Mouse (Mus musculus) R1 (cell line): ENCODE measurements at regions not wholly inside any gene's neighbourhood (a gene's known extent, or its start where the extent isn't known, plus 50 kb on each side); places are given as distances from the start of the nearest gene placed in this dataset.

Experiments used
- DNase-seq: peaks from one replicate; pipeline ENCODE4 v3.0.0-alpha.2; 2018; ENCODE audit warnings: low read depth, low spot score

DNA sequence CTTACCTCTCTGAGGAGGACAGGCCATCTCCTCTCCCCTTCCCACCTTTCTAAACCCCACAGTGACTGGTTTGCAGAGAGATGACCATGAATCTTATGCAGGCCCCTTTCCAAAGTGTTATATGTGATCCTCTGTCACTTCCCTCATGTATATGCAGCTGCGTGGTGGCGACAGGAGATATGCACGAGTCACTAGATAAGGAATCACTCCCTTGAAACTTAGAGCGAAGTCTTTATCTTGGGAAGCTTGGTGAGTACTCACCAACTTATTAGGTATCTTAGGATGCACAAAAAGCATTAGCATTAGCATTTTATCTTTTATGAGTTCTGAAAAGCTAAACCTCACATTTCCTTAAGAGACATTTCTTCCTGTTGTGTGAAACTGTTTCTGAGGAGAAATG is 421.9 kb downstream of the Tmem161b start:
- no peak for DNase-seq

GRCm38 (mm10) chr13:84646899-84647298 is 424.8 kb downstream of the Tmem161b start:
- DNase-seq, result no peak

- DNase-seq, result no peak
Observed at GRCm38 (mm10) chr13:84648056-84648455, 426.0 kb downstream of the Tmem161b start.

DNA sequence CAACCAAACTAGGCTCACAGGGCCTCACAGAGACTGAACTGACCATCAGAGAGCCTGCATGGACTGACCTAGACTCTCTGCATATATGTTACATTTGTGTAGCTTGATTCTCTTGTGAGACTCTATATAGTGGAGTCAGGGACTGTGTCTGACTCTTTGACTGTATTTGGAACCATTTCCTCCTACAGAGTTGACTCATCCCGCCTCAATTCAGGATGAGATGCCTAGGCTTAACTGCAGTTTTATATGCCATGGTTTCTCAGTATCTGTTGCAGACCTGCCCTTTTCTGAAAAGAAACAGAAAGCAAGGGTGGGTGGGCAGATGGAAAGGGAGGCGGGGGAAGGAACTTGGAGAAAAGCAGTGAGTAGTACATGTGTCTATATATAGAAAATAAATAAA is 441.9 kb downstream of the Tmem161b start:
- no peak for DNase-seq

- no peak for DNase-seq
Observed at GRCm38 (mm10) chr13:84680971-84681370, 458.9 kb downstream of the Tmem161b start.

GRCm38 (mm10) chr13:84685930-84686329 is 463.8 kb downstream of the Tmem161b start:
- DNase-seq, result peak; percentile 30

- DNase-seq, result no peak
Observed at GRCm38 (mm10) chr13:84693462-84693861, 471.4 kb downstream of the Tmem161b start.

- no peak for DNase-seq
Observed at GRCm38 (mm10) chr13:84698472-84699080, 476.5 kb downstream of the Tmem161b start.

DNA sequence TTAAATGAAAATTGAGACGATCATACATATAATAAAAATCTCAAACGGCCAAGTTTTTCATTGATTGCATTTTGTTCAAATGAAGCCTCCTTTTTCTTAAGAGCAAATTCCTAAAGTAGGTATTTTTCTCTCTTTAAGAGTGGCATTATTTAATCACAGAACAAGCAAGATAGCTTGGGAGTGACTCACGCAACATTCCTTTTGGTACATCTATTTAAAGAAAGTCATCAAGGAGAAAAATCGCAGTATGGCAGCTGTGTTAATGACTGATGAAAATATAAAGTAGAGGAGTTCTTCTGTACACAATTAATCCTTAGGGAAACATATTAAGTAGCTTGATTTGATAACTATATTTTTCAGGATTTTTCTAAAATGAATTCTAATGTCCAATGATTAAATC is 448.0 kb upstream of the Ccnh start:
- DNase-seq, result no peak

- no peak for DNase-seq
Observed at GRCm38 (mm10) chr13:84748331-84748730, 440.9 kb upstream of the Ccnh start.

- no peak for DNase-seq
Observed at GRCm38 (mm10) chr13:84749214-84749613, 440.0 kb upstream of the Ccnh start.

DNA sequence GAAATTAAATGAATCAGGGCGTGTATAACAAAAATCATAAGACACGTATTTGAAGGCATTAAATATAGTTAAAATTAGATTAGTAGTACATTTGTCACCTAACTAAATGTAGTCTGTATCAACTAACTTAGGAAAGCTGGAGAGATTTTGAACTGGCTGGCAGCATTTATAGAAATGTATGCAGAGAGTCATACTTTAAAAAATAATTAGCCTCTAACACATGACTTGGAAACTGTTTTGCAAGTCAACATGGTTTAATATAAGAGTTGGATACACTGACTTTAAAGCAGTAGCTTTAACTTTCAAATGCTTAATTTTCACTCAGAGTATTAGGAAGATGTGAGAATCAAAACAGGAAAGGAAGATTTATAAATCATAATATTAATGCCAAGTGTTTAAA is 439.1 kb upstream of the Ccnh start:
- DNase-seq, result no peak

GRCm38 (mm10) chr13:84751576-84752490 is 437.4 kb upstream of the Ccnh start:
- no peak for DNase-seq

DNA sequence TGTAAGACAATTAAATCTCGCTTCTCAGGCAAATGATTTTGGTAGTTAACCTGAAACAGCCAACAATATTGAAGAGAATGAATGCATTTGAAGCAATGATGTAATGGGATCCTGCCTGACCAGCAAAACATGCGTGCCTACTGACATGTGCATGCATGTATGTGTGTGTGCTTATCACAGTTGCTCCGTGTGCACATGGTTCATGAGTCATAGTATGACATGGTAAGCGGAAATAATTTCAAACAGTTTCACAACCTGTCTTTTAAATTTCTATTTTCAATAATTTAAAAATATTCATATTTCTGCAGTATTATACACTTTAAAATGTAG is 436.8 kb upstream of the Ccnh start:
- DNase-seq, result peak; percentile 10

- no peak for DNase-seq
Observed at GRCm38 (mm10) chr13:84753751-84754500, 435.3 kb upstream of the Ccnh start.

DNA sequence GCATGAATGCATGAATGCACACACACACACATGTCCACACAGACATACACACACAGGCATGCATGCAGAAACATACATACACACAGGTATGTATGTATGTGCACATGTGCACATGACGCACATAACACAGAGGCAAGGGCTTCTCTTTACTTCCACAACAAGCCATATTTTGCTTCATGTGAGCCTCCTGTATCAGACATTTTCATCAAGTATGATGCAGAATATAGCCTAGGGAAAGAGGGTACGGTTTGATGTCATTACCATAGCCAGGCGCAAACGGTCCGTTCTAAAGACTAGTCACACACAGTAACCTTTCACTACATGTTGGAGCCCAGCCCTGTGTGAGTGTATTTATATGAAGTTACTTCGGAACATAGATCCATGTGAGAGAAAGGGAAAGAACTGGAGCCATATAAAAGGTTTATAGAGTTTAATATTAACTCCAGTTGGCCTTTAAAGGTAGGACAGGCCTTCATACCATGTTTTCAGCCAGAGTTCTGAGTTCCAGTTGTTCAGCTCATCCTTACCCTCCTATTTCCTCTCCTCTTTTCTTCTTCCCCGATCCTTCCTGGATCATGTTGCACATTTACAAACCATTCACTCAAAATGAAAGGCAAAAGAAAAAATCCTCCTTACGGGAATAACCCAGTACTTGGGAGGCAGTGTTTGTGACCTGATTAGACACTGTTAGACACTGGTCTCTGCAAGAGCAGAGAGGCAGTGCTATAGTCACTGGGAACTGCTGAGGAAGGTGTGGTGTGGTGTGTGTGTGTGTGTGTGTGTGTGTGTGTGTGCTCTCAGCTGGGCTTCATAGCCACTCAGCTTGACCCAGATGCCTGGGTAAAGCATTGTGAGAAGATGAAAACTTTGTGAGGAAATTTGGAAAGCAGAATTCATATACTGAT is 434.1 kb upstream of the Ccnh start:
- DNase-seq, result no peak

DNA sequence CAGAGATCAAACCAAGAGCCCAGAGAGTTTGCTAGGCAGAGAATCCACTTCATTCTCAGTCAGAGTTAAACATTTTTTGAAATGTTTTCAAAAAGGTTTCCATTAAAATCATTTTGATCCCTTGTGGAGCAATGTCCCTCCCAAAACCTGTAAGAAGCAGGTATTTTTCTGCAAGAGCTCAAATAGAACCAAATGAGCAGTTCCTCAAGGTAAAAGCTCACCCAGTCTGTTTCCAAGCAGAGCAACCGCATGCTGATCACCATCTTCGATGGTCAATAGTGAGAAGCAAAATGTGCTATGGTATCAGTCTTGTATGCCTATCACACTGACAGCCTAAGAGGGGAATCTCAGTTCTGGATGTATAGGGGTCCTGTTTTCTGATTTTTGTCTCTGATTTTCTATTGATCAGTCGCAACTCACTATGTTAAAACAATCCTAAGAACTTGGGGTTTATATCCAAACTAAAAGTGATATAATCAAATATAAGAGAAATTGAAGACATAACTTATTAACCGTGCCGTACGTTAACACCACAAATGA is 432.3 kb upstream of the Ccnh start:
- DNase-seq, result no peak

- no peak for DNase-seq
Observed at GRCm38 (mm10) chr13:84757896-84758567, 431.2 kb upstream of the Ccnh start.

- peak; percentile 67 for DNase-seq
Observed at GRCm38 (mm10) chr13:84758568-84758900, 430.7 kb upstream of the Ccnh start.

GRCm38 (mm10) chr13:84759061-84759460 is 430.1 kb upstream of the Ccnh start:
- no peak for DNase-seq

GRCm38 (mm10) chr13:84760471-84760870 is 428.7 kb upstream of the Ccnh start:
- no peak for DNase-seq
